Mouse (Mus musculus) testis, postnatal 10 days (tissue): ENCODE measurements at regions not wholly inside any gene's neighbourhood (a gene's known extent, or its start where the extent isn't known, plus 50 kb on each side); places are given as distances from the start of the nearest gene placed in this dataset.

Source experiments
- DNase-seq: peaks from one replicate; pipeline ENCODE4 v3.0.0; 2021; ENCODE audit warnings: low spot score

DNA sequence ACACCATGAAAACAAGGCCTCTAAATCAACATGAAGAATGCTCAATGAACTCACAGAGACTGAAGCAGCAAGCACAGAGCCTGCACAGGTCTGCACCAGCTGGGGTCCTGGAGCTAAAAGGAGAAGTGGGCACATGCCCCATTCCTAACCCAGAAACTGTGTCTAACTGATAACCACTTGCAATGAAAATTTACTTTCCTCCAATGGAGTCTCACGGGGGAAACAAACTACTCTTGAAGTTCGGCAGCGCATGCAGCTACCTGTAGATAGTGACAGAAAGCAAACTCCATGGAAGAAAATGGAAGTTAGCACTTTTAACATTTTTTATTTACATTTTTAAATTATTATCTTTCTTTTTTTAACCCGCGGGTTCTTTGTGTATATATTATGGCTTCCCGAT, 76.8 kb upstream of the Akap6 start:
- no peak for DNase-seq

DNA sequence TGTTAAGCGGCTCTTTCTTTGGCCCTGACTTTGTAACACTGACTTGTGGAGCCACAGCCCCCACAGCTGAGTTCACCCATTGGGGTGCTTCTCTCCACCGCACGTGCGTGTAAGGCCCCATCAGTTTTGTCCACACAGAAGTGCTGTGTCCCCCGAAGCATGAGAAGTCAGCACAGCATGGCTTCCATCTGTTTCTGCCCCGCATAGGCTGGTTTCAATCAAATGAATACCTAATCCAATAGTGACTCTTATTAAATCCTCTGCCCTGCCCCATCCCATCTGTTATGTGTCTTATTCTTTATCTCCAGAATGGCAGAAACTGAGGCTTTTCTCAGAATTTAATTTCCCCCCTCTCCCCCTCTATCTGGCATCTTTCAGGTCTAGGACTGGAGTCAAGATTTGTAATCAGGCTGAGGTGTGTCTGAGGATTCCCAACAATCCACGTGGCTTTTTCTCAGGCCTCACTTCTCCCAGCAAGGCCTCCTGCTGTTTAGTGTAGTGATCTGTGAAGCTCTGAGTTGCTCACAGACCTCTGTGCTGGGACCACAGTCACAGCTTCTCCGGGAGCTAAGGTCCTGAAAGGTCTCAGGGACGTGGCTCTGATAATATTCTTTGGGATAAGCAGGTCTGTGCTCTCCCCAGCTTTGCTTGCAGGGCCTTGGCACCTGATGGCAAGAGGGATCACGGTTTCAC, 75.6 kb upstream of the Akap6 start:
- no peak for DNase-seq

DNA sequence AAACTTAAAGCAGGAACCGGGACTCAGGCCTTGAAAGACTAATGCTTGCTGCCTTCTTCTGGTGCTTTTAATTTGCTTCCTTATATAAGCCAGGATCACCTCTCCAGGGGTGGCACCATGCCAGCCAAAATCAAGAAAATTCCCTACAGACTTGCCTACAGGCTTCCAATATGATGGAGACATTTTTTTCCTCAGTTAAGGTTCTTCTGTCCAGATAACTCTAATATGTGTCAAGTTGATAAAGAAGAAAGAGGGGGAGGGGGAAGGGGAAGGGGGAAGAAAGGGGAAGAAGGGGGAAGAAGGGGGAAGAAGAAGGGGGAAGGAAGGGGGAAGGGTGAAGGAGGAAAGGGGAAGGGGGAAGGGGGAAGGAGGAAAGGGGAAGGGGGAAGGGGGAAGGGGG, 74.3 kb upstream of the Akap6 start:
- DNase-seq = peak; percentile 49

DNA sequence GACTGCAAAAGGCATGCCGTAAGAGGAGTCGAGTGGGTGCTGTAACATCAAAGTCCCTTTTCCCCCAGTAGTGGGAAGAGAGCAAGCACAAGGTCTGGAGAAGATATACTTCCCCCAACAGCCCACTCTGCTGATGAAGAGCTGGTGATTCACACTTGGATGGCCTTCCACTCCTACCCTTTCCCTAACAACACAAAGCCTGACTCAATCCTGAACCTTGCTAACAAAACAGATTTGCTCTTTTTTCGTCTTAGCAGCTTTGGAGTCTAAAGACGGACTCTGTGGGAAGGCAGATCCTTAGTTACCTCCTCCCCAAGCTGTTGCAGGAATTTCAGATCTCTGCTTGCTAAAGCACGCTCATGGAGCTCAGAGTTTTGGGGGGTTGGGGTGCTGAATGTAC, 70.4 kb upstream of the Akap6 start:
- DNase-seq = no peak

DNA sequence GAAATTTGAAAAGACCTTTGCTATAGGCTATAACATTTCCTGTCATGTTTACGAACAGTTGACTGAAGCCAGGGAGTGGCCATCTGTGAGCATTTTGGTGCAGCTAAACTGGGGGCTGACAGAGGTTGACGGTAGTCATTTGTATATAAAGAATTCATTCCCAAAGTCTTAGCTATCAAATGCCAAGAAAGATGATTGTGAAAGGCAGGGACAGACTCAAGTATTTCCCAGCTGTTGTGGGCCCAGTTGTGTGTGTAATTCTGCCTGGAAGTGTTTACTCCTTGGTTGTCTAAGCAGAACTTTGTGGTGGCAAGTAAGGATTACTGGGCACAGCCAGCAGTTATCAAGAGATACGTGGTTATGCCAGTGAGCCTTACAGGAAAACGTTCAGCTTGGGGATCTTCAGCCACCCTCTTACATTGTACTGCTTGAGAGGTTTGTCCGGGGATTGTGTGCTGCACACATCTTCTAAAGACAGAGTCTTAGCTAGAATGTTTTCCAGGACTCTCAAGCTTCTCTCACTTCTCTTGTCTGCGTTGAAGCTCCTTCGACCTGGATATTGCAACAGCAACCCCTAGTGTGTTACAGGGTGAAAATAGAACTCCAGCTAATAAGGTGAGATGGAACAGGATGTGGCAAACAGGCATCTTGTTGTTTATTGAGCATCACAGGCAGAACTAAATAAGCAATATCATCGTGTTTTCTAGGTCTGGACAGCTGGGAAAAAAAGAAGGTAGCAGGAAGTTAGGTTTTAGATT, 63.9 kb upstream of the Akap6 start:
- DNase-seq = no peak

DNA sequence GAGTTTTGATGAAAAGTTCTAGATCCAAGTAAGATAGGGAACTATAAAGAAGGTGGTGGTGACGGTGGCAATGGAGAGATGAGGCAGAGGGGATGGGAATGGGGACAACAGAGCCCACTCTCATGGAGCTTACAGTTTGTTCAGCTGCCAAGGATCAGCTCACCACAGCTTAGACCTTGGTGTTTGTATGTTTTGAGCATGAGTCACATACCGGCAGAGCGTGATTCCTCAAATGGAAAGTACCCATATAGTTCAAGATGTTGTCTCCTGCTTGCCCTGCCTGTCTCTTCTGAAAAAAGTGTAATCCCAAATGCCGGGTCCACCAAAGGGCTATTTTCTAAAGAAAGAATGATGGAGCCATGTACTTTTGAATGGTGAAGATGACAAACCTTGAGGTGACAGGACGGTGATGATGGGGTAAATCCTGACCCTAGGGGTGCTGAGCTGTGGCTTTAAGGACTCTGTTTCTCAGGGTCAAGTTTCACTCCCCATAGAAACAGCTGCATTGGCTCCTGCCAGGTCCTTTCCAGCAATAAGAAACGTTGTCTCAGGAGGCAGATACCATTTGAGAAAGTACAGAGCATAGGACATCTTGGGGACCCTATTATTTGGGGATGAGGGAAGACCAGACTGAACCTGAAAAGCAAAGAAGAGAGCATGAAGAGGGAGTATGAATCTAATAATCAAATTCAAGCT, 62.8 kb upstream of the Akap6 start:
- DNase-seq = no peak

DNA sequence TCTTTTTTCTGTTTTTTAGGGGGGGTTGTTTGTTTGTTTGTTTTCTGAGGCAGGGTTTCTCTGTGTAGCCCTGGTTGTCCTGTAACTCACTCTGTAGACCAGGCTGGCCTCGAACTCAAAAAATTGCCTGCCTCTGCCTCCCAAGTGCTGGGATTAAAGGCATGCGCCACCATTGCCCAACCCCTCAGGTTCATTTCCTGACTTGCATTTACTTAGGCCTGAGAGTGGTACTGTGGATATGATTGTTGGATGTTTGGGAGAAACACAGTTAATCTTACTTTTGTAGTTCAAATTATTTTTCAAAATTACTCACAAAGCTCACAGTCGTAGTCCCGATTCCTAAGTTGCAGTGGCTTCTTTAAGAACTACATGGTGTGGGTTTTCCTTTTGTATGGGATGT, 62.3 kb upstream of the Akap6 start:
- DNase-seq = no peak

DNA sequence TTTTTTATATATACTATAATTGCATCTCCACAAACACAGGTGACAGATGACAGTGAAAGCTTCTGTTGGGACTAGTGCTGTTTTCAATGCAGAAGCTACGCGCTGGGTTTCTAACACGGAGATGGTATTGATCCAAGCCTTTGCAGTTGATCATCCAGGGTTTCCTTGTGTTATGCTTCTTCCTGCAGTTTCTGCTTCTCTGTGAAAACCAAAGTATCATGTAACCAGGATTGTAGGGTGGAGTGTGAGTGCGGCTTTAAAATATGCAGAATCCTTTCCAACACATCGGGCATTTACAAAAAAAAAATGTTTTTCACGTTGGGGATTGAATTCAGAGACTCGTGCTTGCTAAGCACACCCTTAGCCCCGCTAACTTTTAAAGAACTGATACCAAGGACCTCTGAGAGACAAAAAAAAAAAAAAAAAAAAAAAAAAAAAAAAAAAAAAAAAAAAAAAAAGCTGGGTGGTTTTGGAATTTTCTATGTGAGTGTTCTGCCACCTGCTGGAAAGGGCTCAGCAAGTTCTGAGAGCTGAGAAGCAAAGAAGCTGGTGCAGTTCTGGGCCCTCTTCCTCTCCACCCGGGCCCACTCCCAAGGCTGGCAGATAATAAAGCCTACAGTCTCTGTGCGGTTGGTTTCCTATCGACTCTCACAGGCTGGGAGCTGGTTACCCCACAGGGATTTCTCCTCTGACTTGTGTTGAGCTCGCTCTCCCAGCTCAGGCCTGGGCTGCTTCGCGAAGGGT, 61.5 kb upstream of the Akap6 start:
- DNase-seq = peak; percentile 59

DNA sequence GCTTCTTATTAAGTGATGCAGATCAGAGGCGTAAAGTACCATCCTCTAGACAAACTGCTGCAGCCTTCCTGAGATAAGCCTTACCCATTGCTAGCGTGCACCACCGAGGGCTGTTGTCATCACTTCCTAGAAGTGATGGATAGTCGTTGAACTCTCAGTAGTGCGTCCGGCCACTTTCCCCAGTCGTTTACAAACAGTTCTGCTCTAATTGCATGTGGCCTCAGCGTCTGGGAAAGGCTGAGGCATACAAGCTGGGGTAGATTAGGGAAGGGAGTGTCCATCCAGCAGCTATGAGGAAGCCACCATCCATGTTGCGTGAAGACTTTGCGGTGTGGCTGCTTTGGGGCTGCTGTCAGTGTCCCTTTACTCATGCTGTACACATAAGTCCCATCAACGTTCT, 60.7 kb upstream of the Akap6 start:
- DNase-seq = no peak

DNA sequence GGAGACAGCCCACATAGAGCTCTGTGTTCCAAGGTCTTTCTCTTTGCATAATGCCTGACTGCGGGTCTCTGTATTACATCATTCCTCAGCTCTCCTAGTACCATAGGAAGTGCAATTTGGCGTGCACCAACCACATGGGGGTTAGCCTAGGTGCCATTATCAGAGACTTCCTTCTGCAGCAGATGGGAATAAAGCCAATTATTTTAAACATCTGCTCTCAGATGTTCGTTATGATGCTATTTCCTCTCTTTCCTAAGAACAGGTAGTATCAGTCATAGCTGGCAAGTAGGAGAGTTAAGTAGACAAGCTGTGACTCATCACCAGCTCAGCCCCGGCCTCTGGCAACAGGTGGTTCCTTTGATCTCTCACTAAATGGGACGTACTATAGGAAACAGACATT, 55.1 kb upstream of the Akap6 start:
- no peak for DNase-seq
